Mouse (Mus musculus) G1E-ER4 (cell line): ENCODE results near the gene Gm21095. TPM values are rescaled to one million over a fixed set of nuclear protein-coding genes. Genes with fewer than 3 reads are reported as not detected.
"Not testable (repeated sequence)": the region's sequence is repeated elsewhere in the genome, so short reads cannot be mapped to it uniquely, and the experiment has no call there.

Source experiments
- GATA1 ChIP-seq: IDR thresholded peaks from one replicate; pipeline ENCODE4 v1.8.0; 2012; ENCODE audit warnings: low read length, inconsistent platforms
- polyA plus RNA-seq: library from polyadenylated mRNA; stranded (reverse); fragments of >175 nt; gene quantifications from 2 replicates; pipeline ENCODE4 v1.2.3, GENCODE M21; 2012

The Gm21095 gene
- not detected in 2 replicates for polyA plus RNA-seq

DNA sequence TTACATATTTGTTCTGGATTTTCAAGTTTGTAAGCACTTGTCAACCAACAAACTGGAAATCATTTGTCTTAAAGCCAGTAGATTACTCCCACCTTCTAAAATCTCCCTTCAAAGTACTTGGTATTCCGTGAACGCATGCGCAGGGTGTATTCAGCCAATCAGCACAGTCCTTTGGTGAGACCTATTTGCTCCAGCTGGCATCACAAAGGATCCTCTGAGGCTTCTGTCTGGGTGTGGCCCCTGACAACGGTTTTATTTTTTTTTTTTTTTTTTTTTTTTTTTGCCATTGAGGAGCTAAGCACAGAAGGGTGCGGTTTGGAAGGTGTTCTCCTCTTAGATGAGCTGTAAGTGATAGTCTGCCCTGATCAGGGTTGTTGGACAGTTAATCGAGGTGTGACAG, at the start of gene Gm21095:
Gene Gm21095 (plus strand): TSS at position 301 of the 400 bp plus-strand sequence.
- not testable (repeated sequence) for TF ChIP-seq GATA1
